In genomic region chr3:89396654-89397005, GRCm38 (mm10) we compare ENCODE assay signal across 9 mouse cellular contexts. TPM values are rescaled to one million over a fixed set of nuclear protein-coding genes. Genes with fewer than 3 reads are reported as not detected.
DNase-seq lines count a peak whose midpoint lies in the region; ATAC-seq and TF ChIP-seq lines count a peak whose summit lies in the region.
"Had no signal": no experiment of that assay in that cellular context is flagged by ENCODE, and none has a peak within 500 bp of the region (broad histone marks: within the 10 kb centered on the region; RNA-seq: fewer than 3 reads in every experiment).

No protein-coding gene starts in this region.

- no peak for TF ChIP-seq CTCF in left cerebral cortex, adult 2 months (IDR thresholded peaks at IDR 0.05)

- peak overlapping the region; percentile 38 for H3K4me3 ChIP-seq in left cerebral cortex, adult 2 months
- peak overlapping the region; percentile 58 for H3K4me3 ChIP-seq in embryonic facial prominence, embryonic 15.5 days (replicated peaks)
- peak overlapping the region; percentile 59 for H3K4me3 ChIP-seq in limb, embryonic 10.5 days
- peak overlapping the region; percentile 34 for H3K4me3 ChIP-seq in neural tube, embryonic 14.5 days (ENCODE audit: low read depth, low read length)

- no peak overlapping the region for H3K9ac ChIP-seq in embryonic facial prominence, embryonic 15.5 days
- H3K9ac ChIP-seq in neural tube, embryonic 14.5 days (replicated peaks; ENCODE audit: low read depth, low read length) = no peak overlapping the region

- intact Hi-C loops in left cerebral cortex, adult 2 months (cut with DNase I) = loop anchor here (1.0 kb wide), 1 partner anchor 43 kb away; no protein-coding TSS in a partner anchor

- peaks cover 52% of the 10 kb centered on the region for H3K4me1 ChIP-seq in embryonic facial prominence, embryonic 15.5 days
- peaks cover 54% of the 10 kb centered on the region for H3K4me1 ChIP-seq in limb, embryonic 10.5 days
- peaks cover 21% of the 10 kb centered on the region for H3K4me1 ChIP-seq in neural tube, embryonic 14.5 days (ENCODE audit: control insufficient read depth, insufficient read depth, low read length)

- H3K4me2 ChIP-seq in embryonic facial prominence, embryonic 15.5 days (replicated peaks) = peak overlapping the region; percentile 98
- H3K4me2 ChIP-seq in neural tube, embryonic 14.5 days (ENCODE audit: low read depth, low read length) = peak overlapping the region; percentile 97

- WGBS in embryonic facial prominence, embryonic 15.5 days = 1% methylated on average over 4 of the region's 4 CpGs
- WGBS in limb, embryonic 10.5 days = 2% methylated on average over 4 of the region's 4 CpGs
- 2% methylated on average over 4 of the region's 4 CpGs for WGBS in neural tube, embryonic 14.5 days

- peaks cover 3% of the 10 kb centered on the region for H3K36me3 ChIP-seq in embryonic facial prominence, embryonic 15.5 days
- H3K36me3 ChIP-seq in limb, embryonic 10.5 days = no peaks in the 10 kb centered on the region
- no peaks in the 10 kb centered on the region; the same call in 1 of the 2 replicates for H3K36me3 ChIP-seq in neural tube, embryonic 14.5 days (ENCODE audit: control insufficient read depth, insufficient read depth, low read length)

- ATAC-seq in embryonic facial prominence, embryonic 15.5 days (ENCODE audit: insufficient number of reproducible peaks, low FRiP score, low TSS enrichment, low read depth) = no peak
- no peak for ATAC-seq in neural tube, embryonic 14.5 days (ENCODE audit: low read depth)

- H3K27ac ChIP-seq in left cerebral cortex, adult 2 months = no peak overlapping the region
- H3K27ac ChIP-seq in embryonic facial prominence, embryonic 15.5 days (replicated peaks) = peak overlapping the region; percentile 93
- peak overlapping the region; percentile 88; the same call in 1 of the 2 replicates for H3K27ac ChIP-seq in limb, embryonic 10.5 days
- no peak overlapping the region for H3K27ac ChIP-seq in neural tube, embryonic 14.5 days (ENCODE audit: low read depth, low read length)

- no peaks in the 10 kb centered on the region for H3K9me3 ChIP-seq in embryonic facial prominence, embryonic 15.5 days (replicated peaks)
- no peaks in the 10 kb centered on the region for H3K9me3 ChIP-seq in limb, embryonic 10.5 days (replicated peaks)
- no peaks in the 10 kb centered on the region for H3K9me3 ChIP-seq in neural tube, embryonic 14.5 days (ENCODE audit: control insufficient read depth, low read length)

- no peaks in the 10 kb centered on the region for H3K27me3 ChIP-seq in embryonic facial prominence, embryonic 15.5 days
- H3K27me3 ChIP-seq in limb, embryonic 10.5 days (ENCODE audit: low read depth, poor library complexity, severe bottlenecking) = peaks cover 16% of the 10 kb centered on the region
- peaks cover 5% of the 10 kb centered on the region; the same call in 1 of the 2 replicates for H3K27me3 ChIP-seq in neural tube, embryonic 14.5 days (ENCODE audit: control insufficient read depth, insufficient read depth, low read length)

- no peak for DNase-seq in left cerebral cortex, adult 2 months (ENCODE audit: extremely low spot score in 1 of 2, low spot score in 2 of 2)
- DNase-seq in left cerebral cortex, adult 18-20 months (ENCODE audit: low spot score in 2 of 2) = no peak
- DNase-seq in limb, embryonic 10.5 days (ENCODE audit: low spot score) = no peak
- DNase-seq in frontal cortex, postnatal 10 days (ENCODE audit: low spot score in 2 of 2) = no peak
- no peak for DNase-seq in right cerebral cortex, postnatal 10 days (ENCODE audit: low spot score in 2 of 2)
- no peak for DNase-seq in right cerebral cortex, postnatal 14 days

RNA-seq across cellular contexts. Expression of gene Zbtb7b, which starts 2.1 kb away (rescaled TPM):
- 10 to 100 TPM; 12.4 to 13.2 TPM for total RNA-seq in left cerebral cortex, adult 2 months (2021)
- total RNA-seq in left cerebral cortex, adult 18-20 months (2021) = 10 to 100 TPM; 13.6 to 15.5 TPM
- polyA plus RNA-seq in embryonic facial prominence, embryonic 15.5 days (2015; fragmentation: Nextera tagmentation; extraction: Ambion mirVana) = 8.2 and 9.0 TPM in 2 replicates
- 0.38 and 0.49 TPM in 2 replicates for polyA plus RNA-seq in limb, embryonic 10.5 days (2016; fragmentation: Nextera tagmentation; extraction: Ambion mirVana)
- 0.40 and 0.78 TPM in 2 replicates for polyA plus RNA-seq in neural tube, embryonic 14.5 days (2014; fragmentation: Nextera tagmentation; extraction: Ambion mirVana)

RNA-seq across cellular contexts. Expression of gene Lenep, which starts 6.0 kb away (rescaled TPM):
- total RNA-seq in left cerebral cortex, adult 2 months (2021) = 1 to 10 TPM; 1.1 to 3.5 TPM
- total RNA-seq in left cerebral cortex, adult 18-20 months (2021) = 1 to 10 TPM; 3.8 to 6.4 TPM
- polyA plus RNA-seq in embryonic facial prominence, embryonic 15.5 days (2015; fragmentation: Nextera tagmentation; extraction: Ambion mirVana) = 0.25 and 0.91 TPM in 2 replicates
- polyA plus RNA-seq in limb, embryonic 10.5 days (2016; fragmentation: Nextera tagmentation; extraction: Ambion mirVana) = 0.26 TPM in 1 of 2 replicates, not detected in the other
- polyA plus RNA-seq in neural tube, embryonic 14.5 days (2014; fragmentation: Nextera tagmentation; extraction: Ambion mirVana) = 0.88 and 1.9 TPM in 2 replicates
- total RNA-seq: monocyte, adult 5-6 weeks had no signal

RNA-seq across cellular contexts. Expression of gene Flad1, which starts 15.0 kb away (rescaled TPM):
- total RNA-seq in left cerebral cortex, adult 2 months (2021) = 10 to 100 TPM; 34.5 to 37.8 TPM
- total RNA-seq in left cerebral cortex, adult 18-20 months (2021) = 10 to 100 TPM; 31.6 to 36.0 TPM
- polyA plus RNA-seq in embryonic facial prominence, embryonic 15.5 days (2015; fragmentation: Nextera tagmentation; extraction: Ambion mirVana) = 28.5 and 34.6 TPM in 2 replicates
- 22.2 and 26.1 TPM in 2 replicates for polyA plus RNA-seq in limb, embryonic 10.5 days (2016; fragmentation: Nextera tagmentation; extraction: Ambion mirVana)
- 29.5 and 30.8 TPM in 2 replicates for polyA plus RNA-seq in neural tube, embryonic 14.5 days (2014; fragmentation: Nextera tagmentation; extraction: Ambion mirVana)

RNA-seq across cellular contexts. Expression of gene Cks1b, which starts 21.6 kb away (rescaled TPM):
- 1 to 10 TPM; 1.8 to 2.3 TPM for total RNA-seq in left cerebral cortex, adult 2 months (2021)
- total RNA-seq in left cerebral cortex, adult 18-20 months (2021) = 1 to 10 TPM; 2.2 to 2.7 TPM
- 342 and 356 TPM in 2 replicates for polyA plus RNA-seq in embryonic facial prominence, embryonic 15.5 days (2015; fragmentation: Nextera tagmentation; extraction: Ambion mirVana)
- polyA plus RNA-seq in limb, embryonic 10.5 days (2016; fragmentation: Nextera tagmentation; extraction: Ambion mirVana) = 898 and 922 TPM in 2 replicates
- polyA plus RNA-seq in neural tube, embryonic 14.5 days (2014; fragmentation: Nextera tagmentation; extraction: Ambion mirVana) = 72.0 and 85.4 TPM in 2 replicates

RNA-seq across cellular contexts. Expression of gene Shc1, which starts 21.6 kb away (rescaled TPM):
- 10 to 100 TPM; 12.9 to 16.4 TPM for total RNA-seq in left cerebral cortex, adult 2 months (2021)
- total RNA-seq in left cerebral cortex, adult 18-20 months (2021) = 10 to 100 TPM; 15.0 to 15.6 TPM
- polyA plus RNA-seq in embryonic facial prominence, embryonic 15.5 days (2015; fragmentation: Nextera tagmentation; extraction: Ambion mirVana) = 110 and 113 TPM in 2 replicates
- 82.6 and 96.2 TPM in 2 replicates for polyA plus RNA-seq in limb, embryonic 10.5 days (2016; fragmentation: Nextera tagmentation; extraction: Ambion mirVana)
- polyA plus RNA-seq in neural tube, embryonic 14.5 days (2014; fragmentation: Nextera tagmentation; extraction: Ambion mirVana) = 4.1 and 18.9 TPM in 2 replicates

Comparison
In these comparisons a context has a peak if more than half of its experiments do, and no peak if none do; other contexts are left out.
1. H3K27ac ChIP-seq: peak in embryonic facial prominence, embryonic 15.5 days (single experiment) and limb, embryonic 10.5 days (single experiment); none in left cerebral cortex, adult 2 months (single experiment) and neural tube, embryonic 14.5 days (single experiment).
2. Peak in every context shown above with its lines, with median percentiles within 50 percentile points of each other: H3K4me3 ChIP-seq.